Mouse (Mus musculus) C2C12 (cell line): Measurements from ENCODE around the gene Tln1. TPM values are rescaled to one million over a fixed set of nuclear protein-coding genes. Genes with fewer than 3 reads are reported as not detected.

ENCODE experiments used
- H3K27me3 ChIP-seq: one replicate; pipeline ENCODE4 v1.6.1; 2011; ENCODE audit not compliant: control insufficient read depth, insufficient read depth, insufficient read length
- H3K36me3 ChIP-seq: one replicate; pipeline ENCODE4 v1.6.1; 2011; ENCODE audit not compliant: control insufficient read depth, insufficient read depth
- H3K4me3 ChIP-seq: one replicate; pipeline ENCODE4 v1.5.1; 2011; ENCODE audit warnings: mild to moderate bottlenecking, control low read depth; ENCODE audit not compliant: poor library complexity, insufficient read depth, severe bottlenecking
- H3K79me2 ChIP-seq: one replicate; pipeline ENCODE4 v1.6.1; 2011; ENCODE audit not compliant: control insufficient read depth, insufficient read depth
- H3K79me3 ChIP-seq: one replicate; pipeline ENCODE4 v1.6.1; 2011; ENCODE audit warnings: low read depth, control low read depth
- H3ac ChIP-seq: one replicate; pipeline ENCODE3; 2011; ENCODE audit warnings: low read depth; ENCODE audit not compliant: control insufficient read depth, insufficient read length
- CEBPB ChIP-seq: IDR thresholded peaks from one replicate; pipeline ENCODE4 v1.6.1; 2011; ENCODE audit warnings: low read depth, mild to moderate bottlenecking, control low read depth, moderate library complexity
- CTCF ChIP-seq: IDR thresholded peaks from one replicate; pipeline ENCODE4 v1.5.1; 2011; ENCODE audit not compliant: control insufficient read depth, insufficient read depth, insufficient read length
- FOSL1 ChIP-seq: IDR thresholded peaks from one replicate; pipeline ENCODE4 v1.8.0; 2011; ENCODE audit warnings: mild to moderate bottlenecking, low read length; ENCODE audit not compliant: poor library complexity, insufficient read depth, severe bottlenecking
- MAX ChIP-seq: IDR thresholded peaks from one replicate; pipeline ENCODE4 v1.6.1; 2011; ENCODE audit warnings: mild to moderate bottlenecking, control low read depth
- MYOD1 ChIP-seq: IDR thresholded peaks from one replicate; pipeline ENCODE4 v1.6.1; 2011; ENCODE audit warnings: low read depth; ENCODE audit not compliant: control insufficient read depth, insufficient read length
- MYOG ChIP-seq: IDR thresholded peaks from one replicate; pipeline ENCODE4 v1.6.1; 2011; ENCODE audit not compliant: control insufficient read depth, insufficient read length; ENCODE audit errors: extremely low read depth
- USF1 ChIP-seq: IDR thresholded peaks from one replicate; pipeline ENCODE4 v1.6.1; 2011; ENCODE audit warnings: low read depth, mild to moderate bottlenecking, control low read depth, moderate library complexity
- polyA plus RNA-seq: library from polyadenylated mRNA; unstranded; fragments of >200 nt; fragmentation: generic; extraction: Trizol; gene quantifications from one replicate; pipeline ENCODE4 v1.2.1, GENCODE M21; 2012; ENCODE audit warnings: missing spikeins

Gene Tln1
- polyA plus RNA-seq, 1 experiment = 158 TPM

DNA sequence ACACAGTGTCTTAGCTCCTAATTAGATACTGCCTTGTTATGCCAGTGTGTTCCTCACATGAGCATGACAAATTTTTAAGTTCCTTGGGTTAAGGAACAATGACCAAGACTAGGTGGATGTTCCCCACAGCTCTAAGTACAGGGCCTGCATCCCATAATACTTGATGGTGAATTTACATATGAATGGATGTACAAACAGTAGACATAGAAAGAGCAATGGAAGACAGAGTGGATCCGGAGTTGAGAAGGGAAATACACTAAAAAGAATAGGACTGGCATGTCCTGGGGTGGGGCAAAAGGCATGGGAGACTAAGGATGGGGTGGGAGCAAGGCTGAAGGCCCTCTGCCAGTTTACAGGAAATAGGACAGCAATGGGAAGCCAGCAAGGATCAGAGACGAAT lies 12.9 kb upstream of the Tln1 start:
- Histone ChIP-seq H3K36me3 (peaks cover 12% of the 10 kb centered on the region), H3K79me2 (peaks cover 33% of the 10 kb centered on the region), H3K4me3 (no peak overlapping the region), H3K79me3 (peaks cover 3% of the 10 kb centered on the region), H3ac (no peak overlapping the region), H3K27me3 (no peaks in the 10 kb centered on the region)
- no peak for TF ChIP-seq MYOG
- no peak for TF ChIP-seq FOSL1
- no peak for TF ChIP-seq CEBPB
- TF ChIP-seq USF1 = no peak
- TF ChIP-seq MYOD1 = no peak
- no peak for TF ChIP-seq CTCF
- TF ChIP-seq MAX = no peak

DNA sequence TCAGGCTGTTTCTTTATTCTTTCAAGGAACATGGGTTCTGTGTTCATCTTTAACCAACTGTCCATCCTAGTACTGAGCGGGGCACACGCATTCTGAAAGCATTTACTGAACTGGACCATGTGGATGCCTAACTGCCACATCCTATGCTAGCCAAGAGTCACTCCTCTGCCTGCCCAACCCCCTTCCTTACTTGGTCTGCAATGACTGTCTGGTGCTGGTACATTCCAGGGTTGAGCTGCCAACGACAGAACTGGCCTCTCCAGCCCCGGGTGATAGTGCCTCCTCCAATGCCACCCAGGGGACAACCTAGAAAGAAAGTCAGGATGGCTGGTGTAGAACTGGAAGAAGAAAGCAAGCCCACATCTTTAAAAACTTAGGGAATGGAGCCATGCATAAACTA lies 11.1 kb upstream of the Tln1 start:
- TF ChIP-seq USF1 (no peak), MYOG (no peak), CTCF (no peak), CEBPB (no peak), FOSL1 (no peak)
- Histone ChIP-seq H3K79me2 (peaks cover 21% of the 10 kb centered on the region), H3K4me3 (no peak overlapping the region), H3K79me3 (no peaks in the 10 kb centered on the region), H3ac (no peak overlapping the region), H3K27me3 (no peaks in the 10 kb centered on the region), H3K36me3 (peaks cover 26% of the 10 kb centered on the region)

DNA sequence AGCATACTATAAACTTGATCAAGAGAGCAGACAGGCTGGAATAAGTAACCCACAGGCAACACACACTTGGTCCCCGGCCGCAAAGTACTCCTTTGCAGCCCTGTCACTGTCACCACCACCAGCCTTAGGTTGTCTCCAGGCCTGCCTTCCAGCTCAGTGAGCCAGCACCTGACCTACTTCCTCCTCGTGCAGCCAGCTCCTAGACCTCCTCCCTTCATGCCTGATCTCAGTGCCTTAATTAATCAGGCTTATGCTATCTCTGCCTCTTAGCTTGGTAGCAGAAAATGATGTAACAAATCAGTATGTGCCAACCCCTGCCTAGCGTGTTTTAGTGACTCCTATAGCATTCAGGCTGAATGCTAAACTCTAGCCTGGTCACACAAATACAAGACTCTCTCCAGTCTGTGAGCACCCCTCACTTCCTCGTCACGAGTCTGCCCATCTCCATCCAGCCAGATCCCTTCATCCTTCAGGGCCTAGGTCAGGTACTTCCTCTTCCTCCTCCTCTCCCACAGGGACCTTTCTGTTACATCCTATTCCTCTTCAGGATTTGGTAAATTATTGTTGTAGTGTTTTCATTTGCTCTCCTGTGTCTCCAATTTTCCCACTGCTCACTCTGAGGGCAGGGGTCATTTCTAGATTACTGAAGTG lies 9.0 kb upstream of the Tln1 start:
- peaks cover 46% of the 10 kb centered on the region for H3K36me3 ChIP-seq
- no peaks in the 10 kb centered on the region for H3K27me3 ChIP-seq
- H3K4me3 ChIP-seq = no peak overlapping the region
- peaks cover 3% of the 10 kb centered on the region for H3K79me2 ChIP-seq
- TF ChIP-seq FOSL1 (no peak), MAX (no peak), MYOG (no peak), MYOD1 (no peak), CEBPB (no peak), USF1 (no peak), CTCF (no peak)
- no peaks in the 10 kb centered on the region for H3K79me3 ChIP-seq
- peak overlapping the region; percentile 23 for H3ac ChIP-seq

DNA sequence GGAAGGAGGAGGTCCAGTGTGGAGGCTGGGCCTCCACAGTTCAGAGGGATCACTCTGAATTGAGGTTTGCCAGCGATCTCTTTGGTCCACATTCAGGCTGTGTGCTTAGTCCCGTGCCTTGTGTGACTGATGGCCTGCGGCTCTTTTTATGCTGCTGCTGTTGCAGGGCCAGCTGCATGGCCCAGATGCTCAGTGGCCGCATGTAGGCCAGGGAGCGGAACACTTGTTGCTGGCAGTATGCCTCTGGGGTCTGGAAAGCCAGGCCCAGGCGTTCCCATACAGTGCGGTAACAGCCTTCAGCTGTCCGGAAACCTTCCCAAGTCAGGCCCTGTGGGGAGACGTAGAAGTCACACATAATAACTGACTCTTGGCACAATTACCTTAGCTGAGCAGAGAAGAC lies 4.6 kb upstream of the Tln1 start:
- peaks cover 14% of the 10 kb centered on the region for H3K79me2 ChIP-seq
- no peak for TF ChIP-seq MYOD1
- TF ChIP-seq FOSL1 = no peak
- TF ChIP-seq CEBPB = no peak
- peaks cover 58% of the 10 kb centered on the region for H3K36me3 ChIP-seq
- no peak overlapping the region for H3ac ChIP-seq
- no peak overlapping the region for H3K4me3 ChIP-seq
- no peaks in the 10 kb centered on the region for H3K27me3 ChIP-seq
- peaks cover 6% of the 10 kb centered on the region for H3K79me3 ChIP-seq

DNA sequence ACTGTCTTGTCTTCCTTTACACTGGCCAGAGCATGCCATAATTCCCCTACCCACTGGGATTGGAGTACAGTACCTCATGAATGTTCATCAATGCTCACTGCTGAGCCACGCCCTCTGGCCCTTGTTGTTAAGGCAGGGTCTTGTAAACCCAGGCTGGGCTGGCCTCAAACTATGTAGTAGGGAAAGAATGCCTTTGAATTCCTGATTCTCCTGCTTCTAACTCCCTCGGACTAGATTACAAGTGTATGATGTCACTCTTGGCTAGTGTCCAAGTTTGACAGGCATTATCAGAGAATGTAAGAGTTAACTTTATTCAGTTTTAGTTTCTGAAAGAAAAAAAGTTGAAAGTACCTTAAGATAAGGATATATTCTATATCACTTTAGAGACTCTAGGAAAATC lies 1.7 kb upstream of the Tln1 start:
- Histone ChIP-seq H3K36me3 (peaks cover 44% of the 10 kb centered on the region), H3K4me3 (no peak overlapping the region), H3K27me3 (no peaks in the 10 kb centered on the region), H3K79me2 (peaks cover 41% of the 10 kb centered on the region), H3K79me3 (peaks cover 27% of the 10 kb centered on the region), H3ac (no peak overlapping the region)
- no peak for TF ChIP-seq CEBPB
- no peak for TF ChIP-seq FOSL1
- no peak for TF ChIP-seq CTCF
- TF ChIP-seq MYOD1 = no peak
- no peak for TF ChIP-seq MAX
- no peak for TF ChIP-seq MYOG
- TF ChIP-seq USF1 = no peak

DNA sequence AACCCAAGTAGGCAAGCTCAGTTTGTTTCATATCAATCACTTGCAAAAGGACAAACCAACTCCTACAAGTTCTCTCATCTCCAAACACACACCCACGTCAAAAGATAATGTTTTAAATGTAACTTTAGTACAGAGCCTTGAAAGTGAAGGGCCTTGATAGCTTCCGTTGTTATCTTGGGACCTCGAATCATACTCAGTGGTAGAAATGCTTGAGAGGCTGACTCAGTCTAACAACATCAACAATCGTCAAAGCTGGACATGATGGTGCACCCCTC lies 1.0 kb upstream of the Tln1 start:
- no peak overlapping the region for H3ac ChIP-seq

More for the DNA sequence above, 1.0 kb upstream of the Tln1 start:
- peak overlapping the region; percentile 86 for H3K4me3 ChIP-seq
- peaks cover 48% of the 10 kb centered on the region for H3K79me2 ChIP-seq
- TF ChIP-seq FOSL1 (no peak), CEBPB (no peak), MYOD1 (no peak), CTCF (no peak), MAX (no peak), MYOG (no peak), USF1 (no peak)
- no peaks in the 10 kb centered on the region for H3K27me3 ChIP-seq
- H3K79me3 ChIP-seq = peaks cover 31% of the 10 kb centered on the region
- H3K36me3 ChIP-seq = peaks cover 38% of the 10 kb centered on the region
